Mouse (Mus musculus) ES-E14 (cell line): Measurements from ENCODE around the gene Rras. TPM values are rescaled to one million over a fixed set of nuclear protein-coding genes. Genes with fewer than 3 reads are reported as not detected.
A peak's percentile ranks its signal among the peaks of the same experiment; 100 is the strongest.

Experiments used
- DNase-seq: peaks from one replicate; pipeline ENCODE4 v3.0.0-alpha.2; 2013; ENCODE audit warnings: low read depth, low spot score
- H3K27ac ChIP-seq: 2 replicates; pipeline ENCODE4 v1.5.1; 2012; ENCODE audit warnings: low read depth, mild to moderate bottlenecking, low read length, moderate library complexity, mixed read lengths; ENCODE audit not compliant: poor library complexity, insufficient read depth, severe bottlenecking
- H3K36me3 ChIP-seq: 2 replicates; pipeline ENCODE4 v1.6.1; 2012; ENCODE audit warnings: mild to moderate bottlenecking, low read length, moderate library complexity, mixed read lengths; ENCODE audit not compliant: control insufficient read depth, poor library complexity, insufficient read depth, severe bottlenecking
- H3K4me1 ChIP-seq, 2 experiments: fragments of 150-350 bp in 1 of 2; sonication (generic) in 1 of 2; 2 replicates each; pipeline ENCODE4 v1.6.1; 2012; ENCODE audit warnings: low read length in 2 of 2, mild to moderate bottlenecking in 1 of 2, mixed read lengths in 1 of 2; ENCODE audit not compliant: control insufficient read depth in 2 of 2, insufficient read depth in 2 of 2, poor library complexity in 1 of 2
- H3K4me3 ChIP-seq, 2 experiments: fragments of 150-350 bp in 1 of 2; sonication (generic) in 1 of 2; 2 replicates each; pipeline ENCODE4 v1.5.1; 2012; ENCODE audit warnings: low read length in 2 of 2, low read depth in 1 of 2, mild to moderate bottlenecking in 1 of 2, mixed read lengths in 1 of 2; ENCODE audit not compliant: insufficient read depth in 1 of 2, poor library complexity in 1 of 2, severe bottlenecking in 1 of 2
- H3K9ac ChIP-seq: 2 replicates; pipeline ENCODE4 v1.6.1; 2012; ENCODE audit warnings: low read depth, mild to moderate bottlenecking, low read length, mixed read lengths; ENCODE audit not compliant: poor library complexity, insufficient read depth, severe bottlenecking
- H3K9me3 ChIP-seq: fragments of 150-350 bp; sonication (generic); 2 replicates; pipeline ENCODE4 v1.6.1; 2012; ENCODE audit warnings: low read depth, mild to moderate bottlenecking, low read length; ENCODE audit not compliant: control insufficient read depth, insufficient read depth
- CHD2 ChIP-seq: IDR thresholded peaks from 2 replicates; pipeline ENCODE4 v1.6.1; 2014; ENCODE audit warnings: mild to moderate bottlenecking, low read depth, low read length, inconsistent platforms
- HCFC1 ChIP-seq: IDR thresholded peaks from 2 replicates; pipeline ENCODE4 v1.6.1; 2012; ENCODE audit warnings: low read length, inconsistent platforms, borderline replicate concordance; ENCODE audit not compliant: insufficient read depth
- MAFK ChIP-seq: IDR thresholded peaks from 2 replicates; pipeline ENCODE4 v1.6.1; 2014; ENCODE audit warnings: mild to moderate bottlenecking, low read depth, low read length, inconsistent platforms; ENCODE audit not compliant: insufficient read depth
- ZC3H11A ChIP-seq: IDR thresholded peaks from 2 replicates; pipeline ENCODE4 v1.6.1; 2012; ENCODE audit warnings: low read depth, mild to moderate bottlenecking, inconsistent platforms, low read length, borderline replicate concordance
- ZNF384 ChIP-seq: IDR thresholded peaks from 2 replicates; pipeline ENCODE4 v1.6.1; 2012; ENCODE audit warnings: low read depth, low read length, inconsistent platforms
- in situ Hi-C, 2 experiments: fragments of 600-800 bp; cut with MboI; formaldehyde crosslinking; loops; one replicate each; pipeline ENCODE4 v1.15.1; 2025; ENCODE audit warnings: low sequenced_read_pairs in 2 of 2, inconsistent platforms in 1 of 2; ENCODE audit not compliant: unreplicated experiment in 2 of 2
- total RNA-seq: library from RNA; depleted of rRNA; stranded (reverse); fragments of 300-350 nt; gene quantifications from 2 replicates; pipeline ENCODE4 v1.2.3, GENCODE M21; 2012

Gene Rras
- total RNA-seq, 1 experiment = 14.4 TPM

DNA sequence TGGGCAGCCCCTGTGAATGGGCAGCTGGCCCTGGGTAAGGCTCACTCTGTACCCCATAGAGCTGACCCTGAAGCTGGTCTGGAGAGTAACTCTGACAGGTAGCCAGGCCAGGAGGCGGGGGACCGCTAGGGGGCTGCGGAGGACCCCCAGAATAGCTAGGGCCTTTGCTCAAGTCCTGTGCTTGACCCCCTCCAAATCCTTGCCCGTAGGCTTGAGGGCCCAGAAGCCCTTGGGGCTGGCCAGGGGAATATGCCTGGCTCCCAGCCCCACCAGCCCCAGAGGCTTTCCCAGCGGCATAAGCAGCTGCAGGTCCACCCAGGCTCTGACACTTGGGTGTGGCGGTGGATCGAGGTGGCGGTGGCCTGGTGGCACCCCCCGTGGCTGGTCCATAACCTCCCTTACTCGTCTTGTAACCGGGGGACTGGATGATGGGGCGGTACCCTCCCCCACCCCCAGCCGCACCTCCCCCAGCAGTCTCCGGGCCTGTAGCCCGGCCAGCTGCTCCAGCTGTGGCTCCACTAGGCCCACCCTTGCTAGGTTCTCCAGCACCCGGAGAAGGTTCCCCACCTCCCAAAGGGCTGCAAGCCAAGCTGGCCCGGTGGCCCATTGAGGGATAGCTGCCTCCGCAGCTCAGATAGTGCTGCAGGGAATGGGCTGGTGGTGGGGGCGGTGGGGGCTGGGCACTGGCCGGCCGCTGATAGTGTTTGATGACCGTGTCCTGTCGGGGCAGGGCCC lies 31.3 kb downstream of the Rras start:
- in situ Hi-C loops = no loop called here
- Histone ChIP-seq H3K36me3 (peaks cover 48% of the 10 kb centered on the region), H3K9ac (no peak overlapping the region), H3K4me1 (peaks cover 4 to 29% of the 10 kb centered on the region in 2 experiments; a peak in 3 of 4 replicates), H3K9me3 (no peaks in the 10 kb centered on the region), H3K4me3 (peak overlapping the region in 1 of 2 experiments; percentile 44; a peak in 1 of 4 replicates), H3K27ac (no peak overlapping the region)
- no peak for TF ChIP-seq MAFK
- no peak for TF ChIP-seq ZC3H11A
- no peak for DNase-seq

DNA sequence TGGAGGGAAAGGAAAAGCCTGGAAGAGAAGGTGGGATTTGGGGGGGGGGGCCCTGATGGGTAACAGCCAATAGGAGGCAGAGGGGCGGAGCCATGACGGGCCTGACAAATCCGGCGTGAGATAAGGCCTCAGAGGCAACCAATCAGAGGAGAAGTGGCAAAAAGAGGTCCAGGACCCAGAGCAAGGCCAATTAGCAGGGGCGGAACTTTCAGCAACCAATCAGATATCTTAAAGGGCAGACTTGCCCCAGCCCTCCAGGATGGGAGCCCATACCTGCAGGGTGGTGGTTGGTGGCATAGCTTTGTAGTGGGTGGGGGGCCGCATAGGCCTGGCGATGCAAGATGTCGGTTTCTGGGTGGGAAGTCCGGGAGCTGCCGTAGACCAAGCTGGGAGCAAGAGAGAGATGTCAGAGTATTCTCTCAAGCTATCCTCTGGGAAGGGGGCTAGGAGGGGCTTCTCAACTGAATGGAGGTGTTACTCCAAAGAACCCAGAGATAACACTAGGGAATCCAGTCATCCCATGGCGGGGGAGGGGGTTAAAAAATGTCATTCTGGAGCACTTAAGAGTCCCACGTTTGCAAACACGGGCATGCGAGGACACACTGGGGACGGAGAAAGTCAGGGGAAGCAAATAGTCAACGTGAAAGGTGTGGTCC lies 33.3 kb downstream of the Rras start:
- peak overlapping the region; percentile 97 to 99 for H3K4me3 ChIP-seq
- peaks cover 38% of the 10 kb centered on the region for H3K36me3 ChIP-seq
- H3K9ac ChIP-seq = peak overlapping the region; percentile 91; the same call in 1 of the 2 replicates
- TF ChIP-seq CHD2 = peak; percentile 81
- TF ChIP-seq MAFK = no peak
- TF ChIP-seq ZNF384 = no peak
- TF ChIP-seq ZC3H11A = no peak
- no peaks in the 10 kb centered on the region for H3K9me3 ChIP-seq
- in situ Hi-C loops = no loop called here
- H3K4me1 ChIP-seq = peaks cover 4 to 24% of the 10 kb centered on the region in 2 experiments; a peak in 3 of 4 replicates
- DNase-seq = peak; percentile 83
- H3K27ac ChIP-seq = peak overlapping the region; percentile 33

GRCm38 (mm10) chr7:45051601-45051974 lies 33.8 kb downstream of the Rras start:
- Histone ChIP-seq H3K4me3 (peak overlapping the region; percentile 97 to 99), H3K4me1 (peaks cover 2 to 25% of the 10 kb centered on the region in 2 experiments; a peak in 3 of 4 replicates), H3K36me3 (peaks cover 34% of the 10 kb centered on the region), H3K9me3 (no peaks in the 10 kb centered on the region), H3K27ac (peak overlapping the region; percentile 33), H3K9ac (peak overlapping the region; percentile 91; the same call in 1 of the 2 replicates)
- TF ChIP-seq HCFC1 = no peak
- no peak for TF ChIP-seq ZC3H11A
- TF ChIP-seq CHD2 = no peak
- no peak for TF ChIP-seq ZNF384
- no peak for TF ChIP-seq MAFK
- DNase-seq = no peak
- in situ Hi-C loops = no loop called here

DNA sequence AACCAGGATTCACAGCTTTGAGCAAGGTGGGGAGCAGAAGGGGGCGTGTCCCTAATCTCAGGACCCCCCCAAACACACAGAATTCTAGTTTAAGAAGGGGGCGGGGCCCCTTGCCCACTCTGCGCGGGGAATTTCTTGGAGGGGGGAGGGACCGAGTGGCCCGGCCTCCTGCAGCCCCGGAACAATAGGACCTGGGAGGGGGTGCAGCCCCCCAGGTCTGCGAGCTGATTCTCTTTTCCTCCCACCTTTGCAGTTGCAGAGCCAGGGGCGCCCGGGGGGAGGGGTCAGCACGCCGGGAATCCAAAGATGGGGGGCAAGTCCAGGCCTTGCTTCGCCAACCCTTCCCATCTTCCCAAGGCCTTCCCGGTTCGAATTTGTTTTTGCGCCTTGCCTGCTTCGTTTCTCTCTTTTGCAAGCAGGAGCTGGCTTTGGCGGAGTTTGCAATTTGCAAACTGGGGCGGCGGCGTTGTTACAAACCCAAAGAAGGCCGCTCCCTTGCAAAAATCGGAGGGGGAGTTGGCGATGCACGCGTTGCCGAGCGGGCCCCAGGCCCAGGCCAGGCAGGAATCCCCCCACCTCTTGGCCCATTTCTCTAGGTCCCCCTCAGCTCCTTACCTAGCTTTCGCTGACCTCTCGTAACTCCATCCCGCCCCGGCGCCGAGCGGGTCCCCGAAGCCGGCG lies 34.6 kb downstream of the Rras start:
- H3K4me3 ChIP-seq = peak overlapping the region; percentile 97 to 99
- no peaks in the 10 kb centered on the region for H3K9me3 ChIP-seq
- no peak for DNase-seq
- peak overlapping the region; percentile 96 for H3K27ac ChIP-seq
- H3K4me1 ChIP-seq = peaks cover 0 to 27% of the 10 kb centered on the region in 2 experiments; a peak in 2 of 4 replicates
- peaks cover 26% of the 10 kb centered on the region for H3K36me3 ChIP-seq
- TF ChIP-seq ZNF384 (no peak), MAFK (no peak), ZC3H11A (no peak), CHD2 (no peak), HCFC1 (no peak)
- in situ Hi-C loops = no loop called here
- H3K9ac ChIP-seq = peak overlapping the region; percentile 91
